Mouse (Mus musculus) right cerebral cortex, adult 18-20 months (tissue): Measurements from ENCODE around the gene Allc.

Experiments used
- DNase-seq: peaks from one replicate; pipeline ENCODE4 v3.0.0; 2022; ENCODE audit warnings: mixed read lengths

The Allc gene

DNA sequence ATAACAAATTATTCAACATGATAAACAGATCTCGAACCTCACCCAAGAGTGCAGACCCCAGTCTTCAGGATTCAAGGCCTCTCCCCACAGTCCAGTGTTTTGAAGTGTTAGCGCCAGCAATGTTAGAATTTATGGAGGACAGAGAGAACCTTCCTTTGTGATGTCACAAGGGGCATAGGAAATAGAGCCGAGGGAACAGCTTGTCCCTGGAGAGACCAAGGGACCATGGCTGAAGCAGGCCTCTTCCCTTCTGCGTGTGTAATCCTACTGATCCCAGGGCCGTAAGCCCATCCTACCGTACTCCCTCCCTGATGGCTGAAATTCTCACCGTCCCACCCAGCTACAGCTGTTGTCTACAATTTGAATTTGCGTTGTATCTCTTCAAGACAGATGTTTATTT is at the start of gene Allc:
Allc (minus strand) TSS at position 101 of the 400 bp plus-strand sequence.
- no peak for DNase-seq

DNA sequence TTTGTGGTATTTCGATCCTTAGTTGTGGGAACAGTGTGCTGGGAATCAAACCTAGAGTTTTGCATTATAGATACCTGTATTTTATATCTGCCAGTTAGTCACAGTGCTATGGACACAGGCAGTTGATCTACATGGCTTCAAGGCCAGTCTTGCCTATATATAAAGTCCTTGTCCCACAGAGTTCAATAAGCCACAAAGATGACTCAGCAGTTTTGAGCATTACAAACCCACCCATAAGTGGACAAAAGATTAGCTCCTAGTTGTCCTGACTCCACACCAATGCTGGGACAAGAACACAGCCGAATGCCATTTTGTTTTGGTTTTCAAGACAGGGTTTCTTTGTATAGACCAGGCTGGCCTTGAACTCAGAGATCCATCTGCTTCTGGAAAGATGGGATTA is 46.1 kb upstream of the Allc start:
- DNase-seq = no peak

DNA sequence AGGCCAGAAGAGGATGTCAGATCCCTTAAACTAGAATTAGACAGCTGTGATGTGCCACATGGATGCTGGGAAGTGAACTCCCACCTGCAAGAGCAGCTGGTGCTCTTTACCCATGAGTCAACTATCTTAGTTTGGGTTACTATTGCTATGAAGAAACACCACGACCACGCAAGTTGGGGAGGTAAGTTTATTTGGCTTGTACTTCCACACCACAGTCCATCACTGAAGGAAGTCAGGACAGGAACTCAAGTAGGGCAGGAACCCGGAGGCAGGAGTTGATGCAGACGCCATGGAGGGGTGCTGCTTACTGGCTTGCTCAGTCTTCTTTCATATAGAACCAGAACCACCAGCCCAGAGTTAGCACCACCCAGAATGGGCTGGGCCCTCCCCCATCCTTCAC is 44.8 kb upstream of the Allc start:
- no peak for DNase-seq

DNA sequence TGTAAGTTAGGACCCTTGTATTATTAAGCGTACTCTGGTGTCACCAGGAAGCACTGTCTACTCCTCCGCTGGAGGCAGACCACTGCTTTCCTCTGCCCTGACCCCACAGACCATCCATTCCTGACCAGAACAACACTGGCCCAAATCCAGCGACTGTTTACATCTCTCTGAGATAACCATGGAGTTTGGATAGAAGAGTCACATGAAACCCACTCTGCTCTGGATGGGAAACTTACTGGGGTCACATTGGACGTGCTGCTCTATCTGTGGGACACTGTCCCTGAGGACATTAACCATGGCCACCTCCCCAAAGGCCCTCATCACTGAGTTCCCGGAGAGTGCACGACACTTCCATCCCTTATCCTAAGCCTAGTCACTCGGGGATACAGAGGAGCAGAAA is 43.1 kb upstream of the Allc start:
- DNase-seq = no peak

DNA sequence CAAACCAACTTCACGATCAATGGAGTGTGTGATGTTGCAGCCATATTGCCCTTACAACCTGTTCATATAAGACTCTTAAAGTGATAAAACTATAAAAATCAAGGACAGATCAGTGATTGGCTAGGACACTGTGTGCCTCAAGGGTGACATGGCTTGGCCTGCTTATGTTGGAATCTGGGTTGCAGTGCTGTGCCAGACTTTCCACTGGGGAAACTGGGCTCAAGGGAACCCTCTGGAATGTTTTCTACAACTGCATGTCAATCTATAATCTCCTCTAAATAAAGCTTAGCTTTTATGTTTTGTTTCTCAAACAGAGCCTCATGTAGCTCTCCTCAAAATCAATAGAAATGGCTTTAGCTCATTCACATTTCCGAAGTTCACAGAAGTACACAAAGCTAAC is 41.9 kb upstream of the Allc start:
- DNase-seq = no peak

DNA sequence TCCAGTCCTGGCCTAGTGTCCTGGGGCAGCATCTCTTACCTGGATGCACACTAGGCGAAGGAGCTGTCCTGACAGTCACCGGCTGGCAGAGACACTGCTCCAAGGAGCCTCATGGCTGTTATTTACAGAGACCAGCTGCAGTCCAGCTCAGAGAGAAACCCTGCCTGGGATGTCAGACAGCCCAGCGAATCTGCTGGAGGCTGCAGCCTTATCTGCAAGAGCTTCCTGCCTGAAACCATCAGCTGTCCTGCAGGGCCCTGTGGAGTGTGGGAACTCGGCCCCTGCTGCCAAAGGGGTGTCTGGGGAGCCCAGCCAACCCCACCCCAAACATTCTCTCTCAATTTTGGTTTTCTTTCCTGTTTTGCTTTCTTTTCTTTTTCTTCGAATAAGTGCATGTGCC is 40.9 kb upstream of the Allc start, which contains the start of gene Colec11:
Colec11 (minus strand) TSS at position 183 of the 400 bp plus-strand sequence.
- no peak for DNase-seq

DNA sequence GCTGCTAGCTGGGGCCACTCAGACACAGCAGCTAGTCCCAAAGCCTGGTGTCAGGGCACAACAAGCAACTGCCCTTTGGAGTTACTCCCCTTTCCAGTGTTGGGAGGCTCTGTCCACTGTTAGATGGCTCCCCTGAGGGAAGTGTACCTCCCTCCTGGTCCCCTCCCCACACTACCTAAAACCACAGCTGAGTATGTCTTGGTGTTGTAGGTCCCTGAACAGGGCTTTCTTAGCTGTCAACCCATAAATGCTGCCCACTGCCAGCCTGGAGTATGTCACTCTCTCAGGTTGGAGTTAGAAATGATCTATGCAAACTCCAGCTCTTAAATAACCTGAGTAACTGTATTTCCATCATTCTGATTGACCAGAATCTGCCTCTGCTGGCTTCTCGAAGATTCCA is 40.3 kb upstream of the Allc start:
- DNase-seq = no peak

DNA sequence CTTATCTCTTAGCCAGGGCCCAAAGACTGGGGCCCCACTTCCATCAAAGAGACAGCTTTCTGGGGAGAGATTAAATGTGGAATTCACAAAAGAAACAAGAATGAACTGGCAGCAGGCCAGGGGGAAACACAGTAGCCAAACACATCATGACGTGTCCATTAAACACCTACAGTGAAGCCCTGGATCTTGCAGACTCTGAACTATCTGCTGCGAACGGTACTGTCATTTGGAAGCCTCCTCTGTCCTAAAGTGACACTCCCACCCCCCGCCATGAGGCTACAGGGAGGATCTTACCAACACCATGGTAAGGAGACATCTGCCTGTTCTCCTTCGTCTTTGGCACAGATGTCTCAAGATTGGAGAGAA is 39.8 kb upstream of the Allc start:
- peak; percentile 44 for DNase-seq

DNA sequence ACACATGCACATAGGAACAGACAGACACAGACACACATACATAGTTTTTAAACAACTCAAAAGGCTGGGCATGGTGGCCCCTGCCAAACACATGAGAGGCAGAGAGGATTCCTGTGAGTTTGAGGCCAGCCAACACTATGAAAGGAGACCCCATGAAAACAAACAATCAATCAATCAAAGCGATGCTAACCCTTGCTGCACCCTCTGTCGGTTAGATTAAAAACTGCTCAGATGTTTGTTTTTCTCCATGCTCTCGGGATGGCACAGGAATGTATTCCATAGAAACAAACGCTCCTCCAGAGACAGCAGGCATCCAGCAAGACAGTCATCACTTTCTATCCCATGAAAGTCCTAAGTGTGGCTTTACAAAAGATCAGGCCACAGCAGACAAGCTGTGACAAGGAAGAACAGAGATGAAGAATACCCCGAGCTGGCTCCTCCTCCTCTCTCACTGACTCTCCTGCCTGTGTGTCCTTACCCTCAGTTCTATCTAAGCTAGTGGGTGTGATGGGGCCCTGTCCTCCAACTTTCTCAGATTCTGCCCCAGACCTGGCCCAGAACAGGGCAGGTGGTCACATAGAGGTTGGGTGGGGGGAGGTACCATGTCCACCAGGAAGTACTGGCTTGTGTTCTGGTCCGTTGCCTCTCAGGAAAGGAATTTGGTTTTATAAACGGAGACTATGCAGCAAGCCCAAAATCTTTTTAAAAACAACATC is 39.3 kb upstream of the Allc start:
- no peak for DNase-seq

DNA sequence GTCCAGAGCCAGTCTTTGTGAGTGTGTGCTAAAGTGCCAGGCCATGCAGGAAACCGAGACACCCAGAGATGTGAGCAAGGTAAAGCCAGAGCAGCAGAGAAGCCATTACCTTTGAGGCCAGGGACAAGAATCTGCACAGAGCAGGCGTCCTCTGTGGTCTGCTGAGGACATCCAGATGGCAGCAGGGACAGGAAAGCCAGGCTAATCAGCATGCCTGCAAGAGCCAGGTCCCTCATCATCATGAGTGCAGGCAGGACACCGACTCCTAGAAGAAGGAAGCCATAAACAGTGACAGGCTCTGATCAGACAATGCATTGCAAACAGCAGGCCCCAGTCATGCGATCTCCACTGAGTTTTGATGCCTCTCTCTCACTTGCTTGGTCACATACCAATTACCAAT is 35.0 kb upstream of the Allc start:
- no peak for DNase-seq

DNA sequence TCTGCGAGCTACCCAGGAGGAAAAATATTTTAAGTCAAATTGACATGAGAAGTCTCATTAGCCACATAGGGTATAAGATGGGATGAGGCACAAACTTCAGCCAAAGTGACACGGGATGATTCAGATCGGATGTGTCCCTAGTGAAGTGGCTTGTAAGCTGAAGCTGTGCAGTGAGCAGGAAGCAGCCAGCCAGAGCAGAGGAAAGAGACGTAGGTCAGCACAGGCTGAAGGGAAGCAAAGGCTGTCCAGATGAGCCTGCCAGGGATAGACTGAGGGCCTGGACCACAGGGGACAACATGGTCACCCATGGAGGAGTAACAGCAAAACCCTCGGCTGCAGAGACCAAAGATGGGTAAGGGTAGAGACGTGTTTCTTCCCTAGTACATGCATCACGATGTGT is 32.1 kb upstream of the Allc start:
- DNase-seq = no peak

DNA sequence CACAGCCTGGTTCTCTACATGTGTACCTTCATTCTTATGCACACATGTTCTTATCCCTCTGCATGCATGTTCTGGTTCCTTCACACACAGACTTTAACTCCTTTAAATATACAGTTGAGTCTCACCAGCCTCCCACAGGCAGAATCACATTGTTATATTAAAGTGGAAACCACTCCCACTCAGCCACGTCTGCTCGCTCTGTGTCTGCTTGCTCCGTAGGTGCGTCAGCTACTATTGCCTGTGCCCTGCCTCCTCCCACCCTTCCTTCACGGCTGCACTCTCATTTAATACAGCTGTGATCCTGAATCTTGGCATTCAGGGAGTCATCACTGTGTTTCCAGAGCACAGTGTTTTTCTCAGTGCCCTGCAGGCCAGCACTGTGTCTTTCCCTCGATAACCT is 30.1 kb upstream of the Allc start:
- peak; percentile 79 for DNase-seq

DNA sequence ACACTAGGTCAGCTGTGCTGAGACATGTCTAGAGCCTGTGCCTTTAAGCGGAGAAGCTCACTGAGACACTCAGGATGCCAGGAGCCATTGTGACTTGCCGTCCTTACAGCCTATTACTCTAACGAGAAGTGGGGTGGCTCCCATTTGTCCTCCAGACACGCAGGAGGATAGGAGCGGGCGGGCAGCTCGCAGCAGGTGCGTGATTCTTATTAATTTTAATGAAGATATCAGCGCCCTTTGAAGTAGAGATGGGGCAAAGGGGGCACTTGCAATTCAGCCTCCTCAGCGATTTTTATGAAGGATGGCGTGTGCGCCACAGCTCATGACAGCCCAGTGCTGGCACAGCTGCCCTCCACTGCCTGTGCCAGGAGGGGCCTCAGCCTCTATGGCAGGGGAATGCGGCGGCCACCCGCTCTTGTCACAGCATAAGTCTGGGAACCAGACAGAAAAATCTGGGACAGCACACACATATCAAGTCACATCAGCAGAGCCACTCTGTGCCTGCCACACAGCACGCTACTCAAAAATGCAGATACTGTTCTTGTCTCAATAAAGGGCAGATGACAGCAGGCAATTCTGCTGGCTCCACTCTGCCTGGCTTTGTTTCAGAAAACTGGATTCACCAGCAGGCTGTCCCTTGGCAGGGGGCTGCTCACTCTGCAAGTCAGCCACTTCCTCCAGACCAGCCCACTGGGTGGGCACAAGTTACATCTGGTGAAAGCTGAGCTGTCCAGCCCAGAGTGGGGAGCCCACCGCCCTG is 25.4 kb upstream of the Allc start:
- DNase-seq = peak; percentile 44

DNA sequence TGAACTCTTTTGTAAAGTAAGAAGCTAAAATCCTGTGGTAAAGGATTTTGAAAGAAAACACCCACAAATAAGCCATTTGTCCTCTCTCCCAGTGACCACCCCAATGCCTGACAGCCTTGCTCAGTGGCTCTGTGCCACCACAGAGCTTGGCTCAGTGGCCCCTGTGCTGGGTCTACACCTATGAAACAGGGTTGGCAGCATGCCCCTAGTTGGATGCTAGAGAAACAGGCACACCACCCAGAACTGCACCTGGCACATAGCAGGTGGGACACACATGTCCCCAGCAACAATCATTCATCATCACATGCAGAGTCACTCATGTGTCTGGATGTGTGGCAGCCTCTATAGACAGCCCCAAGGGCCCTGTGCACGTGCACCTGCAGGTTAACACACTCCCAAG is 21.2 kb upstream of the Allc start:
- DNase-seq = no peak

DNA sequence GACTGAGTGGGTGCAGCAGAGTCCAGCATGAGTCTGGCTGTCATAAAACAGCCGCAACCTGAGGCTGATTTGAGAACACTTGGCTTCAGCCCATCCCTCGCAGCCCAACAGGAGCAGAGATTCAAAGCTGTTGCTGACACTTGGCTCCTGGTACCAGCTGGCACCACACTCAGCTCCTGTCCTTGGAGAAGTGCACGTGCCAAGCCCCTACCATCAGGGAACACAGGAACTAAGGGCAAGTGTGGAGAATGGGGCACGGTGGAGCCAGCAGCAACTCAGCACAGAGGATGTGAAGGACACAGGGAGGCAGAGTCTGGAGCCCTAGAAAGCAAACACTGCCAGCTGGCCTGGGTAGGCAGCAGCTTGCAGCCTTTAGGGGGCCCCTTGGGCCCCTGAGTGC is 19.9 kb upstream of the Allc start:
- no peak for DNase-seq

DNA sequence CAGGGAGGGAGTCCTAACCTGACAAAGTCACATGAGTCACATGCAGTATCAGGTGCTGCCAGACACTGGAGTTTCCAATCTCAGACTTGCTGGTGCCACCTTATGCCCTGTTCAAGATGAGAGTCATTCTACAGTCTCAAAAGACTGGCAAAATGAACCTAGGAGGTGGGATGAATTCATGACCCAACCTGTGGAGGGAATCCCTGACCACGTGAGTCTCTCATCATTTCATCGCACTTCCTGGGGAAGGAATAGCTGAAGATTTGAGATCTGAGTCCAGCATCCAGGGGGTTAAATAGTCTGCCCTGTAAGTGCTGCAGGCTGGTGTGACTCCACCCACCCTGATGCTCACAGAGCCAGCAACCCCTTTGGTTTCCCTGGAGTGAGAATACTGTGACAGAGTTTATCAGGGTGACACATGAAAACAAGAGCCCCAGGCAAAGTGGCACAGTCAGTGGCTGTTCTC is 16.2 kb upstream of the Allc start:
- DNase-seq = no peak

DNA sequence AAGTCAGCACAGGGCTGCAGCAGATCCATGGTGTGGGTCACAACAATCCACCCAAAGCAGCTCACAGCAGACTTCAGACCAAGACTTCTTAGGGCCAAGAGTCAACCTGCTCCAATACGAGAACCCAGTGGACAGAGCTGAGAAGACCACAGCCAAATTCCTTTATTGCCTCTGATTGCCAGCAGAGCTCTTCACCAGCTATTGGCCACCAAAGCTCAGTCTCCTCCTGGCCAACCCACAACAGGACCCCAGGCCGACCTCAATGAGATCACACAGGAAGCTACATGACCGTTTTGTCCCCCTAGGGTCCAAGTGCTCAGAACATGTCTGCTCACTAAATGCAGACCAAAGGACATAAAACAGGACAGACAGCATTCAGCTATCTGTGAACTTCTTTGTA is 15.8 kb upstream of the Allc start:
- no peak for DNase-seq

DNA sequence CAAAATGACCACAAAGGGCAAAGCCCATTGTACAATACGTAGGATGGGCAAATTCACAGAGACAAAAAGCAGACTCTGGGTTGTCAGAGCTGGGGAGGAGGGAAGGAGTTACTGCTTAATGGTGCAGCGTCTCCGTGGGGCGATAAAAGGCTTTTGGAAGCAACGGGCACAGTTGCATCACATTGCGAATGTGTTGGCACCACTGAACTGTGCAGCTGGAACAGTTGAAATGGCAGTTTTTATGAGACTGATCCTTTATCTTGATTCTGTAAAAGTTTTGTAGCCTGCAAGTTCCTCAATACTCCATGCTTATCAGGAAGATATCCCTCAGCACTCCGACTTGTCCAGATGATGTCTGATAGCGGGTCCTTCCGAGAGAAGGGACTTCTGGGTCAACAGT is 15.4 kb upstream of the Allc start:
- DNase-seq = no peak

DNA sequence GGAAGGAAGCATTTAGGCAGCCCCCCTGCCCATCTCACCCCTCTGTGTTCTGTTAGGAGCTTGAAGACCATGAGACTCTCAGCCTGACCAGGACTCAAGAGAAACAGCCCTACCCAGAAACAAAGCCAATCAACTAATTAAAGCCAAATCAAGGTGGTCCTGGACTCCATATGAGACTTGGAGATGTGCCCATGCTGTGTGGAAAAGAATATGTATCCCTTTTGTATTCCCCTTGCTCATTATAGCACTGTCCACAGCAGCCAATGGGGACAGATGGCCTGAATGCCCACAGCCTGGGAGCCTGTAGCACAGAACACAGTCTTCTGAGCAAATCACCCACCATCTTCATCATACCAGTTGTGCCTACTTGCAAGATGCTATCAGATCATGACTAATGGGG is 14.5 kb upstream of the Allc start:
- no peak for DNase-seq

DNA sequence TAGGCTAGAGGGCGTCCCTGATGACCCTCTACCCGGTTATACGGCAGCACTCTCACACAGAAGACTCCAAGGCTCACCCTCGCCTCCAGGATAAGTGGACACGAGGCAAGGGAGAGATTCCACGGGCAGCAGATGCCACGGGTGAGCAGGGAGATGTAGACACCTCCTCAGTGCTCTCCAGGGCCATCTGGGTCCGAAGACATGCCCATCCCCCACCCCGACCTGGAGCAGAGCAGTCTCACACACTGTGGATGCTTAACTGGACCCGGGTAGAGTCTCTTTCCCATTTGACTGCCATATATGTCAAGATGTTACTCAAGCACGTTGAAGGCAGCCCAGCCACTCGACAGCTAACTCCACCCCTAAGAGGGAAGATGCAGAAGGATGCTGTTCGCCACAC is 8.1 kb upstream of the Allc start:
- DNase-seq = no peak

DNA sequence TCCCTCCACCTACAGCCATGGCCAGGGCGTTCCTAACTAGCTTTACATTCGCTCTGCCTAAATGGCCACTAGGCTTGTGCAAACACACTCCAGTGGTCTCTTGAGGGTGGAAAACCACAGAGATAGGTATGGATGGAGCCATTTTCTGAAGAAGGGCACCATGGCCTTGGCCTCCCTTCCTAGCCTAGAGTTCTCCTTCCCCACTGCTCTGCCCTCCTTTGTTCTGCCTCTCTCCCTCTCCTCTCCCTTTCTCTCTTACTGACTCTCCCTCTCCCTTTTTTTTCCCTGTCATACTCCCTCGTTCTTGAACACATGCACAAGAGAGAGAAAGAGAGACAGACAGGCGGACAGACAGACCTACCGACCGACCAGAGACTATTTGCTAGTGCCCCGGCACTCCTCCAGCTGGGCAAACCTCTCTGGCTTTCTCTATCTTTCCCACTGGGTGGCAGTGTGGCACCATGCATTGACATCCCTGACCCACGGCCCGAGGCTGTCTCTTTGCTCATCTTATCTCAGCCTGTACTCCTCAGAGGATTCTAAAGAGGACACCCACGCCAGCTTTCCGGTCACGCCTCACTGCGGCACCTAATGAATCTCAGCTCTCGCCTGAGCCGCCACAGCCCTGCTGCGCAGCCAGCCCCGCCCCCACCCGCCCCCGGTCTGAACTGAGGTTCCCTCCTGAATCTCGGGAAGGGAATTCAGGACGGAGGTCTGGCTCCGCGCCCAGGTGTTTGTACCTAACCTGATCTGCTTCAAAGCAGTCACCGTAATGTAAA is 7.0 kb upstream of the Allc start:
- peak; percentile 96 for DNase-seq

DNA sequence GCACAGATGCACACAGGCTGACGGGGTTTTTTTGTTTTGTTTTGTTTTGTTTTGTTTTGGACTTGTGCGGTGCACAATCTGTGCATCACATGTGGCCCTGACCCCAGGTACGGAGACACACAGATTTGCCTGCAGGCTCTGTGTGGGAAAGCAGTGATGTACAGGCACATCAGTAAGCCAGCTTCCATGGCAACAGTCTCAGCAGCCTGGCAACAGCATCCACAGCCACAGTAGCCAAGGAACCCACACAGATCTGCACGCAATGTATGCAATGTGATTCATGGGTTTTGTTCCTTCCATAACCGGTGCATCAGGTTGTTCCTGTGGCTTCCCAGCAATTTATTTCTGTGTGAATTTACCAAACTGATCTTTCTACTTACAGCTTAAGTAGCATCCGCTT is 5.6 kb upstream of the Allc start:
- DNase-seq = peak; percentile 91

DNA sequence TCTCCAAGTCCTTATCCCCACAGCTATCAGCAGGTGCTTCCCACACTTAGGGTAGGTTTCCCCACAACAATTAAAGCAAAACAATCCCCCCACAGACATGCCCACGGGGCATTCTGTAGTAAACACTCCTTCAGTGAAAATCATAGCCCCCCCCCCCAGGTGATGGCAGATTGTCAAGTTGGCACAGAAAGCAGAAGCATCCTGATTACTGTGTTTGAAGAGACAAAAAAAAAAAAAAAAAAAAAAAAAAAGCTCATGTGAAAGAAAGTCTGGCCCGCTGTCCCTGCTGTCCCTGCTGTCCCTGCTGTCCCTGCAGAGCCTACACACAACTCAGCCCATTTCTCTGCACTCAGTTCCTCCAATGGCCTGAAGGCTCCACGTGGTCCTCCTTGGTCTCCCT is 1.7 kb upstream of the Allc start:
- no peak for DNase-seq

DNA sequence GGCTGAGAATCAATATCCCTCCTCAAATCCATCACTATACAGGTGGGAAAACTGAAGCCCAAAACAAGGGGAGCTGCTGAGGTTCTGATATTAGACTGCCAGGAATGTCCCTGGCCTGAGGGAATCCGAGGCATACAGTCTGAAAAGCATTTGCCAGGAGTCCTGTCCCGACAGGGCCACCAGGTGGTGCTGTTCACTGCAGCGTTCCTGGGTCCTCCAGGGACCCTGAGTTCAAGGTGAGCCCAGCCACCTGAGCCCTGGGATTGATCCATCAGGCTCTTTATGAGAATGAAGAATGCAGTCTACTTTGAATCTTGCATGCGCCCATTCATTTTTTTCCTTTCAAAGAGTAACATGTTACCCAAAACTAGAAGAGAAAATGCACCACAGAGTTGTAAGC is 3.2 kb downstream of the Allc start:
- peak; percentile 19 for DNase-seq
